Mouse (Mus musculus): ENCODE data around the gene Gm20388.

Gene Gm20388

GRCm38 (mm10) chr8:123477737-123478258 is 3567.2 kb downstream of the Gm20388 start, which contains the start of gene Afg3l1:
Gene Afg3l1 (plus strand): TSS chr8:123477903.
- DNase-seq (ENCODE audit: low spot score in 2 of 2) = peak; percentile 87 to 90

DNA sequence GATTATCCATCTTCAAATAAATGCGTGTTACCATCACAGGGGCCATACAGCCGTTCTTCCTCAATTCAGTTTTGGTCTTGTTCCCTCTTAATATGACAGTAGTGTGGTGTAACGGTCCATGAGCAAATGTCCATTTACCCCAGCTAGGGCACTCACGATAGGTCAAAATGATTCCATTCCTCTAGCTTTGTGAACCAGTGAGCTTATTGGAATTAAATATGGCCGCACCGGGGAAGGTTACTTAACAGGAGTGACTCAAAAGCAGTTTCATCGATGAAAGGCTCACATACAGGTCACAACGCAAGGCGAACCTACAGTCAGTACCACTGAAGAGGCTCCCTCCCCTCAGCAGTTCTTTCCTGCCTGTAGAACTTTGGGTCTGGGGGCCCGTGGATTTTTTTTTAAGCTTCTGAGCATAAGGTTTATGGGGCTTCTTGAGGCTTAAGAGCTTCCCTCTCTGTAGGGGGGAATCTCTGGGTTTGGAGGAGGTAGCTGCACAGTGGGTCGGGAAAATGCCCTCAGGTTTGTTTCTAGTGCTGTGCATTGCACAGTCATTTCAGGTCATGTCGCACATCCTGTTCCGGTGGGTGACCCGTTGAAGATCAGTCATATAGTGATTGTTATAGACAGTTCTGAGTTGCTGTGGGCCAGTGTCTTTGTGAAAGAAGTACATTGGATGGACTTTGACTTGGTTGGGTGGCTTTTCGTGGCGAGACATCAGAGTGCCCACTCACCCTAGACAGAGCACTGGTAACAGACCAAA is 3568.0 kb downstream of the Gm20388 start:
- DNase-seq (ENCODE audit: low spot score in 2 of 2) = peak in 1 of 2 experiments; percentile 10

DNA sequence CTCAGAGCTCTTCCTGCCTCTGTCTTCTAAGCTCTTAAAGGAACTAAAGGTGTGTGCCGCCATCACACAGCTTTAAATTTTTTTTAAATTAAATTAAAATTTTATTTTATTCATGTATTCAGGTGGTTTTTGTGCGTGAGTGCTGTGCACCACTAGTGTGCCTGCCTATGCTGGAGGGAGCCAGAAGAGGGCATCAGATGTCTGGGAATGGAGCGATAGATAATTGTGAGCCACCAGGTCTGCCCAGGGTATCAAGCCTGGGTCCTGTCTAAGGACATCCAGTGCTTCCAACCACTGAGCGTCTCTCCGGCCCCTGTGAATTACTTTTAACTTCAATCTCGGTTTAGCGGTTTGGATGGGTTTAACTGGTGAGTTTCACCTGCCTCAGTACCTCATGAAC is 3572.0 kb downstream of the Gm20388 start:
- DNase-seq (ENCODE audit: low spot score in 2 of 2) = no peak

- no peak for DNase-seq (ENCODE audit: low spot score in 2 of 2)
Measured at GRCm38 (mm10) chr8:123491280-123492075, 3580.8 kb downstream of the Gm20388 start.

GRCm38 (mm10) chr8:123492898-123493297 is 3582.3 kb downstream of the Gm20388 start:
- no peak for DNase-seq (ENCODE audit: low spot score in 2 of 2)

GRCm38 (mm10) chr8:123497699-123498098 is 3587.1 kb downstream of the Gm20388 start:
- no peak for DNase-seq (ENCODE audit: low spot score in 2 of 2)

DNA sequence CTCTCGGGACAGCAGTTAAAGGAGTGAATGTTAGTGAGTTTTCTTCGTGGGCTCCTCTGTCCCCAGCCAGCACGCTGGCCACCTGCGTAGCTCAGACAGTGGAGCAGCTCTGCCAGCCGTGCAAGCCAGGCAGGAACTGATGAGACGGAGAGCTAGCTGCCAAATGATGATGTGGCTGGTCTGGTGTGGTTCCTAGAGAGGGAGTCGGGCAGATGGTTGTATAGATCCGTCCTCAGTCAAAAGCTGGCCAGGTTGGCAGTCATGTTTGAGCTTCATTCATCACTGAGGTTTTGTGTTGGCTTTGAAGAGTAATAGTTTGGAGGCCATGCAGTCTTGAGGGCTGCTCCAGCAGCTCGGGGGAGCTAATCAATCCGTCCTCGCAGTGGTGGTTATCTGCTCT is 3588.3 kb downstream of the Gm20388 start:
- DNase-seq (ENCODE audit: low spot score in 2 of 2) = no peak

DNA sequence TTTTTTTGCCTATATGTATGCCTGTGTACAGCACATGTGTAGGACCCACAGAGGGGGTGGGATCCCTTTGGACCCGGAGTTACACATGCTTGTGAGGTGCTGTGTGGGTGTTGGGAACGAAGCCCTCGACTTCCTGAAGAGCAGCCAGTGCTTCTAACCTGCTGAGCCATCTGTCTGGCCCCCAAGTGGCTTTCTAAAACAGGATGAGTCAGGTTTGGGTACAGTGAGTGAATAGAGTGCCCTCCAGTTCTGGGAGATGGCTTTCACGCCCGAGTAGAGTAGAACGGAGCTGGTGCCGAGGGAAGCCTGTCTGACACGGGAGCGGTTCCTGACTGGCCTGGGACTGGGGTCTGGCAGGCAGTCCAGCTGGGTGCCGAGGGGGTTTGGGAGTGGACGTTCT is 3588.9 kb downstream of the Gm20388 start:
- DNase-seq (ENCODE audit: low spot score in 2 of 2) = no peak

DNA sequence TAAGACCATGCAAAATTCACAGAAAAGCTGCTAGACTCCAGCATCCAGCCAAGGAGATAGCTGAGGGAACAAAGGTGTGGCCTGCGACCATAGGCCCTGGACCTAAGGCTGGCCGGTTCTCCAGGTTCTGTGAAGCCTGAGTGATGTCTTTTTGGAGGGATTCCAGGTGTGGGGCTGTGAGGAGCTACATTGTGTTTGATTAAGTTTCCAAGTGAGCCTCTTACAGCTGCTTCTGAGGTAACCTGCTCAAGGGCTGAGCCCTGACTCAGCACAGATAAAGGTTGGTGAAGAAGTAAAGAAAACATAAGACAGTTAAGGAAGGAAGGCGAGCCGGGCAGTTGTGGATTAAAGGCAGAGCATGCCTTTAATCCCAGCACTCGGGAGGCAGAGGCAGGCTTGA is 3591.6 kb downstream of the Gm20388 start:
- DNase-seq (ENCODE audit: low spot score in 2 of 2) = no peak

DNA sequence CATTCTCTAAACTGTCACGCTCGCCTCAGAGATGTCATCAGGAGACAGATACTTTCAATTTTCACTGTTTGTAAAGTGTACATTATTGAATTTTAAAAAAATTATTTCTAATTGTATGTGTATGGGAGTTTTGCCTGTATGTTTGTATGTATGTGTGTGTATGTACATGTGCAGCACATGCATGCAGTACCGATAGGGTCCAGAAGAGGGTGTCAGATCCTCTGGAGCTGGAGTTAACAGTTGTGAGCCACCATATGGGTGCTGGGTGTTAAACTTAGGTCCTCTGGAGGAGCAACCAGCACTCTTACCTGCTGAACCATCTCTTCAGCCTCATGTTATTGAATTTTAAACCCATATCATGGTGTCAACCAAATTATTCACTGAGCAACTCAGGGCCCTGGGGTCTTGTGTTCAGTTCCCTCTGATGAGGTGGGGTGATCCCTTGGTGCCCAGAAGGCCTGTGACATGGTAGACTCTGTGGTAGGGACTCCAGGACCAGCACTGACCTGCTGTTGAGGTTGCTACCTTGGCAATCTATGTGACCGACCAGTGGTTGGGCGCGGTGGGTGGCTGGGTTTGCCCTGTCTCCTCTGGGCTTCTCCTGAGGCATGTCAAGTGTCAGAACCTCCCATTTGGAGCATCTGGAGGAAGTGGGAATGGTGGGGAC is 3593.3 kb downstream of the Gm20388 start:
- no peak for DNase-seq (ENCODE audit: low spot score in 2 of 2)

DNA sequence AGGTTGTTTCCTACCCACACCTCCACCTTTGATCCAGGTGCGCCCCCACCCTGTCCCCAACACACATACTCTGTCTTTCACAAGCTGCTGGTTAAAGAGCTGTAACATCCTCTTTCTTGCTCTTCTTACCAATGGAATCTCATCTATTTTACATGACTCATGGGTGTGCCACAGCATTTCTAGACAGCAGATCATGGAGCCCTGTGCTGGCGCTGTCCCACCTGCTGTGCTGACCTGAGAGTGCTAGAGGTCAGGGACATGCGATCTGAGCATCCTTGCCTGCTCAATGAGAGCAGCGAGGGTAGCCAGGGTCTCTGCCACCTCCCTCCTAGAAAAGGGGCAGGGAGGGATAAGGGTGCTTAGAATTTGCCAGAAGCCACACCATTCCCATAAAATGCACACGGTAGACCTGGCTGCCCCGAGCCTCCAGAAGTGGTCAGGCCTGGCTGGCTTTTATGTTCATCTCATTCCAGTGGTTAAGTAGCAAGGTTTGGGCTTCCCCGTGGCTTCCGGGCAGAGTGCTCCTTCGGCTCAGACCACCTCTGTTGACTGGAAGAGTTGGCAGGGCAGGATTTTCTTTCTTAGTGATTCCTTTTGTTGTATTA is 3594.1 kb downstream of the Gm20388 start:
- no peak for DNase-seq (ENCODE audit: low spot score in 2 of 2)

- DNase-seq (ENCODE audit: low spot score in 2 of 2) = no peak
Measured at GRCm38 (mm10) chr8:123505267-123505666, 3594.6 kb downstream of the Gm20388 start.

DNA sequence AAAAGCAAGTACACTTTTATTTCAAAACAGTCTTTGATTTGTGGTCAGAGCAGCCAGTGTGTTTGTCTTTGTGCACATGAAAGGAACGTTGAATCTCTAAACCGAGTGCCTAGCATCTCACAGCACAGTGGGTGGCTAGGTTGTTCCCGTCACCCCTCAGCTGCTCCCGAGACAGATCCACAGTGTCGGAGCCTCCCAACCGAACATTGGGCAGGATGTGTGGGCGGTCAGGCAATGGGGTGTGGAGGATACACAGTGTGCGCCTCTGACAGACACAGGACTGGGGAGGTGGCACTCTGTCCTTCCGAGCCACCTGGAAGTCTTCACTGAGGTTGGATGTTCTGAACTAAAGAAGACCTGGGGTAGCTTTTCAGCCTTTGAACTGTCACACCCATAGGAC is 3595.1 kb downstream of the Gm20388 start:
- no peak for DNase-seq (ENCODE audit: low spot score in 2 of 2)

DNA sequence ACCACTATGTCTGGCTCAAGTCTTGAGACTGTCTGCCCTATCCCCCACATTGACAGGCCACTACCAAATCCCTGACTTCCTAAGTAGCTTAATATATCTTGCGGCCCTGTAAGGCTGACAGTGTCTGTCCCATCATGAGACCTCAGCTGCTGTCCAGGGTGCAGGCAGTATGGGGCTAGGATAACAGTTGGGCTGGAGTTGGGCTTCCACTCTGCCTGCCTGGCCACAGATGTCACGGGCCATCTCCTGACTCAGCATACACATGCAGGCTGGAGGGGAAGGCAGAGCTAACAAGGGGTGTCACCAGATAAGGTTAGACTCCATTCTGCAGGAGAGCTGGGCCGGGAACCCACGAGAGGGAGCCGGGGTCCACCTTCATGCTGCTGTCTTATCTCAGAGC is 3596.5 kb downstream of the Gm20388 start:
- DNase-seq (ENCODE audit: low spot score in 2 of 2) = no peak

GRCm38 (mm10) chr8:123510819-123511218 is 3600.2 kb downstream of the Gm20388 start:
- DNase-seq (ENCODE audit: low spot score in 2 of 2) = no peak

DNA sequence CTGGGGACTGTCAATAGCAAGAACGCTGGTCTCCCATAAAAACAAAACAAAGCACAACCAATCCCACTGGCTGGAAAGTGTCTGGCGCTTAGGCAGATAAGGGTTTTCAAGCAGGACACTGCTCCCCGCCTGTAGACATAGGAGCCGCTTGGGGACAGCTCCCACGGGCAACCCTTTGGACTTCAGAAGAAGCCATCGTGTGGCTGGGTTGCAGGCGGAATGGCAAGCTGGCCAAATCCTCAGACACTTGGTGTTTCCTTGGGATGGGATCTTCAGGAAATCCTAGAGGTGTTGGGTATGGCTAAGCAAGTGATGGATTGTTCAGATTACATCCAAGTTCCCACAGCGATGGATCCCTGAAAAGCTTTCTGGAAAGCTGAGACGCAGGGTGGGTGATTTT is 3603.5 kb downstream of the Gm20388 start:
- peak in 1 of 2 experiments; percentile 8 for DNase-seq (ENCODE audit: low spot score in 2 of 2)

GRCm38 (mm10) chr8:123514781-123515539 is 3604.3 kb downstream of the Gm20388 start, which contains the start of gene Dbndd1:
Gene Dbndd1 (minus strand): TSS chr8:123515463.
- DNase-seq (ENCODE audit: low spot score in 2 of 2) = peak in 1 of 2 experiments; percentile 14

DNA sequence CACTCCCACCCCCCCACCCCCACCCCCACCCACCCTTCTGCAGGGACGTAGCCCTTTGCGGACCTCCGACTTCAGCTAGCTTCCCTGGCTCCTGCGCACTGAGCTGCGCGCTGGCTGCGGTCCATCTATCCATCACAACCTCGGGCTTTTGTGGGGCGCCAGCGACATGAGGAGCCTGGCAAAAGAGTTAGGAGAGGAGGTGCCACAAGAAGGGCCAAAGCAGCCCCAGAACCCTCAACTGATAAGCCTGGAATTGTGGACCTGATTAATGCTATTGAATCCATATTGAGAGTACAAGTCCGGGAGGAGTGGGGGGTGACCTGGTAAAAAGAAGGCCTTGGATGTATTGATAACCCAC is 3604.9 kb downstream of the Gm20388 start:
- DNase-seq (ENCODE audit: low spot score in 2 of 2) = no peak

- DNase-seq (ENCODE audit: low spot score in 2 of 2) = no peak
Measured at GRCm38 (mm10) chr8:123516596-123516995, 3606.0 kb downstream of the Gm20388 start.

DNA sequence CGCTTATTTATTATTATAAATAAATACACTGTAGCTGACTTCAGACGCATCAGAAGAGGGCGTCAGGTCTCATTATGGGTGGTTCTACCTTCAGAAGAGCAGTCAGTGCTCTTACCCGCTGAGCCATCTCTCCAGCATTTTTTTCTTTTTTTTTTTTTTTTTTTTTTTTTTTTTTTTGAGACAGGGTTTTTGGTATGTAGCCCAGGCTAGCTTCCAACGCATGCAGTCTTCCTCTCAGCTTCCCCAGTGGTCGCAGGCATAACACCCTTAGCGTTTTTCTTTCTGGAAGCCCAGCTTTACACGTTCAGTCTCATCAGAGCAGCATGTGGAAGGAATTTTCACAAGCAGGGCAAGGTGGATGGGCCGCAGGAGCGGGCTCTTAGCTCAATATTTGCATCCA is 3607.5 kb downstream of the Gm20388 start:
- DNase-seq (ENCODE audit: low spot score in 2 of 2) = no peak

DNA sequence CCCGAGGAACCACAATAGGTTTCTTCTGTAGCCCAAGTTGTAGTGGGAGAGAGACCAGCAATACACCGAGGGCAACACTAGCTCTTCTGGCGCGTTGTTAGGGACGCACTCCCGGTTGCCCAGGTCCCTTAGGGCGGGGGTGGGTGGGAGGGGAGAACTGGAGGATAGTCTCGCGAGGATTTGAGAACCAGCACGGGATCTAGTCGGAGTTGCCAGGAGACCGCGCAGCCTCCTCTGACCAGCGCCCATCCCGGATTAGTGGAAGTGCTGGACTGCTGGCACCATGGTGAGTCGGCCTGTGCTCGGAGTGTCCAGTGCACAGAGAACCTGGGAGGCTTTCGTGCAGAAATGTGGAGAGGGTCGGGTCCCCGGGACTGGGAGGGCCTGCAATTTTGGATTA is 3608.0 kb downstream of the Gm20388 start, which contains the start of gene Gas8:
Gene Gas8 (plus strand): TSS at position 168 of the 400 bp plus-strand sequence.
- DNase-seq (ENCODE audit: low spot score in 2 of 2) = peak; percentile 64 to 83

Data from urinary bladder, adult 18-20 months (tissue).